Mouse (Mus musculus) thymus, postnatal 10 days (tissue): ENCODE results near the gene Efr3b.

Experiments
- DNase-seq, 2 experiments: peaks; one replicate each; pipeline ENCODE4 v3.0.0; 2021; ENCODE audit warnings: low spot score in 2 of 2

The Efr3b gene

GRCm38 (mm10) chr12:4038061-4039041 lies at the start of gene Efr3b:
Gene Efr3b (minus strand): TSS chr12:4038915.
- DNase-seq: peak; percentile 60 to 75

GRCm38 (mm10) chr12:4083441-4083840 lies 44.7 kb upstream of the Efr3b start:
- DNase-seq: no peak

- peak; percentile 93 to 95 for DNase-seq
These were observed 43.7 kb upstream of the Efr3b start, which contains the start of gene Dnajc27 for GRCm38 (mm10) chr12:4082132-4083001. Gene Dnajc27 (plus strand): TSS chr12:4082583.

DNA sequence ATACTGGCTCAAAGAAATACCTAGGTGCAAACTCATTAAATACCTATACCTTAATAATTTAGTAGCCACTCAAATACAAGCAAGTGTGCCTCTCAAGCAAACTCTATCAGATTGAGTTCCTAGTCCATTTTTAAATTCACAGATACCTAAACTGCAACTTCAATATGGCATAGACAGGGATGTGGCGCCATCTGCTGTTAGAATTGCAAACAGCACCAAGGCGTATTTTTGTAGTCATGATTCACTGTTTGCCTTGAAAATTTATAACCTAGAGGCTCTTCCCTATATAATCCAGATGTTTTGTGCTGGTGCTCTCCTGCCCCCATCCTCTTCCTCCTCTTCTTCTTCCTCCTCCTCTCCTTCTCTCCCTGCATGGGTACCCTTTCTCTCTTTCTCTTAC lies 41.6 kb upstream of the Efr3b start:
- peak; percentile 25 to 79 for DNase-seq

DNA sequence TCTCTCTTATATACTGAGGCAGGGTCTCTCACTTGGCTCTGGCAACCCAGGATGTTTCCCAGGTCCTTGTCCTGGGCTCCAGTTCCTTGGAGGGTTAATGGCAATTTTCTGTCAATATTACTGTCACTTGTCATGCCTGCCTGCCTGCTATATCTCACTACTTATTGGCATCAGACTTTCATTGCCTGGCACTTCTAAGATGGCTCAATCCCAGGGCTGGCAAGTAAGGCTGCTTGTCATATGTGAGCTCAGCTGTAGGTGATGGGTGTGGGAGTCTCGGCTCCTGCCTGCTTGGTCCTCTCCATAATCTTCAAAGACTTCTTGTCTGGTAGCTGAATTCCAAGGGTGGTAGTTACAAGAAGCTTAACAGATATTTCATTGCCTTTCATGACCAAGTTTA lies 39.4 kb upstream of the Efr3b start:
- DNase-seq: no peak

- DNase-seq: no peak
These were observed 37.7 kb upstream of the Efr3b start for GRCm38 (mm10) chr12:4076383-4076782.

GRCm38 (mm10) chr12:4075407-4075806 lies 36.7 kb upstream of the Efr3b start:
- no peak for DNase-seq

- DNase-seq: no peak
These were observed 33.0 kb upstream of the Efr3b start for GRCm38 (mm10) chr12:4071671-4072070.

- DNase-seq: no peak
These were observed 29.8 kb upstream of the Efr3b start for GRCm38 (mm10) chr12:4068551-4068950.

- DNase-seq: no peak
These were observed 28.2 kb upstream of the Efr3b start for GRCm38 (mm10) chr12:4066681-4067459.

GRCm38 (mm10) chr12:4065944-4066343 lies 27.2 kb upstream of the Efr3b start:
- DNase-seq: no peak

- no peak for DNase-seq
These were observed 26.8 kb upstream of the Efr3b start for GRCm38 (mm10) chr12:4065498-4065897.

DNA sequence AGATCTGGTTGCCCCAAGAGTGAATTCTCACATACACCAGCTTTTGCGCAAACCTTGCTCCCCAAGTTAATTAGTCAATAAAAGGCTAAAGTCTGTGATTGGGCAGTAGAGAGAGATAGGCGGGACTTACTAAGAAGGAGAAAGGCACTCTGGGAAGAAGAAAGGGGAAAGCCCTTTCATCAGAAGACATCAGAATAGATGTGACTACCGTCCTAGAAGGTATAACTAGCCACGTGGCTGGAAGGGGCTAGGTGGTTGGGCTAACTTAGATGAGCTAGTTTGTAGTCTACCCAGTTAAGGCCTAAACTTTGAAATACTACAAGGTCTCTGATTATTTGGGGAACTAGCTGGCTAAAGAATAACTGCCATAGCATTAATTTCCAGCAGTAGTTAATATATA lies 21.0 kb upstream of the Efr3b start:
- DNase-seq: no peak

DNA sequence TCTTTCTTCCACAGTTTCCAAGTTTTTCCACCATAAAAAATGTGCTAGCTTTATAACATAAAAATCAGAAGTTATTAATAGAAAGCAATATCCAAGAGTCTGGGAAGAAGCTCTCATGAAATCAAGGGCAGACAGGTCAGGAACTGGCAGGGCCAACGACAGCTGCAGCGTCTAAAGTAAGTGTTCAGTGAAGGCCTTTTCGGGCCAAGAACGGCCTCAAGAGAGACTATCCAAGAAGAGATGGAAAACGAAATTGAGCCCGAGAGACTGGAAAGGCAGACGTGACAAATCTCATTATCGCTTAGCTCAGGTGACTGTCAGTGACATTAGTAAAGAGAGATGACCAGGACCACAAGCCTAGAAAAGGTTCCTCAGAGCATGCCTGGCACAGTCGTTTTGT lies 19.6 kb upstream of the Efr3b start:
- DNase-seq: no peak

DNA sequence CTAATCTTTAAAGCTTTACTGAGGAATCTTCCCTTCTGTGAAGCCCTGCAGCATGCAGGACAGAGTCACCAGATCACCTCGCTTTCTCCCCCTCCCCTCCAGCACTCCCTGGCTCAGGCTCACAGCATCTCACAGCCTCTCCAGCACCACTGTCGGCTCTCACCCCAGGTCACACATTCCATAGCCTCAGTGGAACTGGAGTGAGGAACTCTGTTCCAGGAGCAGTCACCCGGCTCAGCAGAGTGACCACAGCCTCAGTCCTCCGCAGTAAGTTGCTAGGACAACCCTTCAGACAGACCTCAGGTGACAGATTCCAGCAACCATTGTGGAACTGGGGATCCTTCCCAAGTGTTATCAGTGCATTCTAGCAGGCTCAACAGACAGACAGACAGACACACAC lies 16.1 kb upstream of the Efr3b start:
- DNase-seq: no peak

- DNase-seq: no peak
These were observed 14.9 kb upstream of the Efr3b start for GRCm38 (mm10) chr12:4053643-4054042.

DNA sequence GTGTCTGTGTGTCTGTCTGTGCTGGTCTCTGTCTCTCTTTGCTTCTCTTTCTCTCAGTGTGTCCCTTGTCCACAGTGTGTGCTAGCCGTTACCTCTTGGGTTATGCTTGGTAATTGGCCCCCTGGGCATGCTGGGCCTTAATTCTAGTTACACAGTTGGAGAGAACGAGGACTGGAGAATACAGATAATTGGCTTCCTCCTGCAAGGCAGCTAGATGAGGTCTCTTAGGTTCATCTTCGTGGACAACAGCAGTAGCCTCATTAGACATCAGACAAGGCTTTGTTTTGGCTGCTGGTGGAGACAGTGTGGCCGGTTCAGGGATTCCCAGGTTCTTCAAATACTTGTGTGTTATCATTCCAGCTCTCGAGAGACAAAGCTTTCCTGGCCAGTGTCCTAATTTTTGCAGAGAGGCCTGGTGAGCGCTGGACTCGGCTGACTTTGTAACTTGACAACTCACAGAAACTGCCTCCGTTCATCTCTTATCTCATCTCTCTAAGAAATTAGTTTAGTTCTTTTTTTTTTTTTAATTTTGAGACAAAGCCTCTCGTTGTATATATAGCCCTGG lies 12.2 kb upstream of the Efr3b start:
- no peak for DNase-seq

DNA sequence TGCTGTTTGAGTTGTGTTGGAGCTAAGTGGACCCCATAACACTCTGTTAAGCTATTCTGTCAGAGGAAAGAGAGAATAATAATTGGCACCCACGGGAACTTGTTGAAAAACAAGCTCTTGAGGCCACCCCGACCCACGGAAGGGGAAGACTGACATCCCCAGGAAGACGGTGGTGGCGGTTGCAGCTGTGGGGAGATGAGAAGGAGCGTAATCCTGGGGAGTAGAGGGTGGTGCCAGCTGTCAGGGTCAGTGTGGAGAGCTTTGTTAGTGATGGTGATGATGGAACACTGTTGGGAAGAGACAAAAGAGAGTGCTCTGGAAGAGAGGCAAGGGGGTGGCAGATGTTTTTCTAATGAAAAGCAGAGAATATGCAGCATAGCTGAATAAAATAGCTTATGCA lies 9.3 kb upstream of the Efr3b start:
- DNase-seq: no peak

- no peak for DNase-seq
These were observed 7.3 kb upstream of the Efr3b start for GRCm38 (mm10) chr12:4045992-4046391.

GRCm38 (mm10) chr12:4042411-4042810 lies 3.7 kb upstream of the Efr3b start:
- DNase-seq: no peak

- DNase-seq: no peak
These were observed 331 bp upstream of the Efr3b start for GRCm38 (mm10) chr12:4039046-4039445.
